Mouse (Mus musculus): Measurements from ENCODE around the gene Efcab5. TPM values are rescaled to one million over a fixed set of nuclear protein-coding genes. Genes with fewer than 3 reads are reported as not detected.
"Not testable (repeated sequence)": the region's sequence is repeated elsewhere in the genome, so short reads cannot be mapped to it uniquely, and the experiment has no call there.

Efcab5 gene
- total RNA-seq, 1 experiment = 0.27 TPM

- no peaks in the 10 kb centered on the region for H3K9me3 ChIP-seq (ENCODE audit: control insufficient read depth, insufficient read depth, low read depth, low read length)
- no peaks in the 10 kb centered on the region; a peak in 1 of 4 replicates for H3K4me1 ChIP-seq (ENCODE audit: control insufficient read depth in 2 of 2, insufficient read depth in 2 of 2, low read length in 2 of 2, poor library complexity in 1 of 2)
- DNase-seq (ENCODE audit: low read depth, low spot score) = no peak
- TF ChIP-seq MAFK (IDR thresholded peaks at IDR 0.05; ENCODE audit: insufficient read depth, low read depth, low read length) = no peak
- TF ChIP-seq ZC3H11A (IDR thresholded peaks at IDR 0.05; ENCODE audit: borderline replicate concordance, low read depth, low read length) = no peak
- no peak for TF ChIP-seq ZNF384 (IDR thresholded peaks at IDR 0.05; ENCODE audit: low read depth, low read length)
- no peak for TF ChIP-seq CHD2 (IDR thresholded peaks at IDR 0.05; ENCODE audit: low read depth, low read length)
- TF ChIP-seq HCFC1 (IDR thresholded peaks at IDR 0.05; ENCODE audit: borderline replicate concordance, insufficient read depth, low read length) = no peak
- in situ Hi-C loops (cut with MboI; ENCODE audit: low sequenced_read_pairs in 2 of 2, unreplicated experiment in 2 of 2) = no loop called here
- peak overlapping the region; percentile 94 for H3K9ac ChIP-seq (ENCODE audit: insufficient read depth, low read depth, low read length, poor library complexity, severe bottlenecking)
- H3K27ac ChIP-seq (ENCODE audit: insufficient read depth, low read depth, low read length, poor library complexity, severe bottlenecking) = peak overlapping the region; percentile 64; the same call in 1 of the 2 replicates
- H3K36me3 ChIP-seq (ENCODE audit: control insufficient read depth, insufficient read depth, low read length, poor library complexity, severe bottlenecking) = peaks cover 9% of the 10 kb centered on the region
- peak overlapping the region; percentile 92 to 100 for H3K4me3 ChIP-seq (ENCODE audit: insufficient read depth in 1 of 2, low read depth in 1 of 2, low read length in 2 of 2, poor library complexity in 1 of 2, severe bottlenecking in 1 of 2)
Observed at GRCm38 (mm10) chr11:77077792-77078191, 111.0 kb downstream of the Efcab5 start.

- peak overlapping the region; percentile 92 to 100 for H3K4me3 ChIP-seq (ENCODE audit: insufficient read depth in 1 of 2, low read depth in 1 of 2, low read length in 2 of 2, poor library complexity in 1 of 2, severe bottlenecking in 1 of 2)
- H3K9me3 ChIP-seq (ENCODE audit: control insufficient read depth, insufficient read depth, low read depth, low read length); H3K4me1 ChIP-seq (ENCODE audit: control insufficient read depth in 2 of 2, insufficient read depth in 2 of 2, low read length in 2 of 2, poor library complexity in 1 of 2); DNase-seq (ENCODE audit: low read depth, low spot score); H3K27ac ChIP-seq (ENCODE audit: insufficient read depth, low read depth, low read length, poor library complexity, severe bottlenecking); in situ Hi-C loops (cut with MboI; ENCODE audit: low sequenced_read_pairs in 2 of 2, unreplicated experiment in 2 of 2): not testable (repeated sequence)
- H3K9ac ChIP-seq (ENCODE audit: insufficient read depth, low read depth, low read length, poor library complexity, severe bottlenecking) = peak overlapping the region; percentile 94
- H3K36me3 ChIP-seq (ENCODE audit: control insufficient read depth, insufficient read depth, low read length, poor library complexity, severe bottlenecking) = peaks cover 10% of the 10 kb centered on the region
Observed at GRCm38 (mm10) chr11:77077331-77077730, 111.4 kb downstream of the Efcab5 start.

GRCm38 (mm10) chr11:77070721-77071120, 118.0 kb downstream of the Efcab5 start:
- TF ChIP-seq ZNF384 (IDR thresholded peaks at IDR 0.05; ENCODE audit: low read depth, low read length) (no peak), MAFK (IDR thresholded peaks at IDR 0.05; ENCODE audit: insufficient read depth, low read depth, low read length) (no peak), HCFC1 (IDR thresholded peaks at IDR 0.05; ENCODE audit: borderline replicate concordance, insufficient read depth, low read length) (no peak), ZC3H11A (IDR thresholded peaks at IDR 0.05; ENCODE audit: borderline replicate concordance, low read depth, low read length) (no peak), CHD2 (IDR thresholded peaks at IDR 0.05; ENCODE audit: low read depth, low read length) (no peak)
- H3K27ac ChIP-seq (ENCODE audit: insufficient read depth, low read depth, low read length, poor library complexity, severe bottlenecking) = no peak overlapping the region
- peaks cover 6% of the 10 kb centered on the region for H3K36me3 ChIP-seq (ENCODE audit: control insufficient read depth, insufficient read depth, low read length, poor library complexity, severe bottlenecking)
- in situ Hi-C loops (cut with MboI; ENCODE audit: low sequenced_read_pairs in 2 of 2, unreplicated experiment in 2 of 2) = no loop called here
- no peak for DNase-seq (ENCODE audit: low read depth, low spot score)
- no peak overlapping the region for H3K4me3 ChIP-seq (ENCODE audit: insufficient read depth in 1 of 2, low read depth in 1 of 2, low read length in 2 of 2, poor library complexity in 1 of 2, severe bottlenecking in 1 of 2)
- H3K4me1 ChIP-seq (ENCODE audit: control insufficient read depth in 2 of 2, insufficient read depth in 2 of 2, low read length in 2 of 2, poor library complexity in 1 of 2) = no peaks in the 10 kb centered on the region
- no peak overlapping the region for H3K9ac ChIP-seq (ENCODE audit: insufficient read depth, low read depth, low read length, poor library complexity, severe bottlenecking)
- no peaks in the 10 kb centered on the region for H3K9me3 ChIP-seq (ENCODE audit: control insufficient read depth, insufficient read depth, low read depth, low read length)

GRCm38 (mm10) chr11:77068825-77069224, 119.9 kb downstream of the Efcab5 start:
- Histone ChIP-seq H3K27ac (ENCODE audit: insufficient read depth, low read depth, low read length, poor library complexity, severe bottlenecking) (no peak overlapping the region), H3K36me3 (ENCODE audit: control insufficient read depth, insufficient read depth, low read length, poor library complexity, severe bottlenecking) (peaks cover 2% of the 10 kb centered on the region), H3K4me3 (ENCODE audit: insufficient read depth in 1 of 2, low read depth in 1 of 2, low read length in 2 of 2, poor library complexity in 1 of 2, severe bottlenecking in 1 of 2) (no peak overlapping the region), H3K9ac (ENCODE audit: insufficient read depth, low read depth, low read length, poor library complexity, severe bottlenecking) (no peak overlapping the region), H3K9me3 (ENCODE audit: control insufficient read depth, insufficient read depth, low read depth, low read length) (no peaks in the 10 kb centered on the region), H3K4me1 (ENCODE audit: control insufficient read depth in 2 of 2, insufficient read depth in 2 of 2, low read length in 2 of 2, poor library complexity in 1 of 2) (0 out of 4 replicates have a peak, but pooled peaks cover 0 to 2% of the 10 kb centered on the region in 2 experiments)
- no peak for DNase-seq (ENCODE audit: low read depth, low spot score)
- in situ Hi-C loops (cut with MboI; ENCODE audit: low sequenced_read_pairs in 2 of 2, unreplicated experiment in 2 of 2) = no loop called here
- TF ChIP-seq HCFC1 (IDR thresholded peaks at IDR 0.05; ENCODE audit: borderline replicate concordance, insufficient read depth, low read length) (no peak), ZC3H11A (IDR thresholded peaks at IDR 0.05; ENCODE audit: borderline replicate concordance, low read depth, low read length) (no peak), CHD2 (IDR thresholded peaks at IDR 0.05; ENCODE audit: low read depth, low read length) (no peak), MAFK (IDR thresholded peaks at IDR 0.05; ENCODE audit: insufficient read depth, low read depth, low read length) (no peak), ZNF384 (IDR thresholded peaks at IDR 0.05; ENCODE audit: low read depth, low read length) (no peak)

GRCm38 (mm10) chr11:77063406-77063805, 125.4 kb downstream of the Efcab5 start:
- DNase-seq (ENCODE audit: low read depth, low spot score) = no peak
- Histone ChIP-seq H3K9ac (ENCODE audit: insufficient read depth, low read depth, low read length, poor library complexity, severe bottlenecking) (no peak overlapping the region), H3K4me1 (ENCODE audit: control insufficient read depth in 2 of 2, insufficient read depth in 2 of 2, low read length in 2 of 2, poor library complexity in 1 of 2) (0 out of 4 replicates have a peak, but pooled peaks cover 0 to 2% of the 10 kb centered on the region in 2 experiments), H3K9me3 (ENCODE audit: control insufficient read depth, insufficient read depth, low read depth, low read length) (no peaks in the 10 kb centered on the region), H3K4me3 (ENCODE audit: insufficient read depth in 1 of 2, low read depth in 1 of 2, low read length in 2 of 2, poor library complexity in 1 of 2, severe bottlenecking in 1 of 2) (no peak overlapping the region), H3K27ac (ENCODE audit: insufficient read depth, low read depth, low read length, poor library complexity, severe bottlenecking) (no peak overlapping the region), H3K36me3 (ENCODE audit: control insufficient read depth, insufficient read depth, low read length, poor library complexity, severe bottlenecking) (no peaks in the 10 kb centered on the region; the same call in 1 of the 2 replicates)
- TF ChIP-seq CHD2 (IDR thresholded peaks at IDR 0.05; ENCODE audit: low read depth, low read length) (no peak), ZNF384 (IDR thresholded peaks at IDR 0.05; ENCODE audit: low read depth, low read length) (no peak), HCFC1 (IDR thresholded peaks at IDR 0.05; ENCODE audit: borderline replicate concordance, insufficient read depth, low read length) (no peak), ZC3H11A (IDR thresholded peaks at IDR 0.05; ENCODE audit: borderline replicate concordance, low read depth, low read length) (no peak), MAFK (IDR thresholded peaks at IDR 0.05; ENCODE audit: insufficient read depth, low read depth, low read length) (no peak)
- in situ Hi-C loops (cut with MboI; ENCODE audit: low sequenced_read_pairs in 2 of 2, unreplicated experiment in 2 of 2) = no loop called here
